Mouse (Mus musculus) embryonic facial prominence, embryonic 15.5 days (tissue): ENCODE data around the gene Ndufa8. TPM values are rescaled to one million over a fixed set of nuclear protein-coding genes. Genes with fewer than 3 reads are reported as not detected.

Source experiments
- ATAC-seq: fragments of 200-750 bp; cut with Nextera tagmentation; 2 replicates; pipeline ENCODE4 v1.8.0; 2017; ENCODE audit warnings: low read depth, moderate TSS enrichment; ENCODE audit not compliant: insufficient number of reproducible peaks, low FRiP score, low TSS enrichment
- H3K27ac ChIP-seq: fragments of 300-500 bp; sonication (generic); replicated peaks from 2 replicates; pipeline ENCODE4 v1.5.1; 2015; ENCODE audit warnings: mild to moderate bottlenecking, inconsistent platforms
- H3K27me3 ChIP-seq: fragments of 300-500 bp; sonication (generic); 2 replicates; pipeline ENCODE4 v1.6.1; 2015; ENCODE audit warnings: inconsistent platforms
- H3K36me3 ChIP-seq: fragments of 300-500 bp; sonication (generic); 2 replicates; pipeline ENCODE4 v1.6.1; 2015; ENCODE audit warnings: mild to moderate bottlenecking, inconsistent platforms
- H3K4me1 ChIP-seq: fragments of 300-500 bp; sonication (generic); 2 replicates; pipeline ENCODE4 v1.6.1; 2015; ENCODE audit warnings: inconsistent platforms
- H3K4me2 ChIP-seq: fragments of 300-500 bp; sonication (generic); replicated peaks from 2 replicates; pipeline ENCODE4 v1.6.1; 2015; ENCODE audit warnings: mild to moderate bottlenecking, inconsistent platforms
- H3K4me3 ChIP-seq: fragments of 300-500 bp; sonication (generic); replicated peaks from 2 replicates; pipeline ENCODE4 v1.5.1; 2015; ENCODE audit warnings: mild to moderate bottlenecking, inconsistent platforms
- H3K9ac ChIP-seq: fragments of 300-500 bp; sonication (generic); 2 replicates; pipeline ENCODE4 v1.6.1; 2015; ENCODE audit warnings: inconsistent platforms
- H3K9me3 ChIP-seq: fragments of 300-500 bp; sonication (generic); replicated peaks from 2 replicates; pipeline ENCODE4 v1.6.1; 2016; ENCODE audit warnings: inconsistent platforms
- WGBS: fragments of 180-500 bp; shearing (Covaris S2); methylation state at CpG from one replicate; pipeline ENCODE4 v1.1.7; 2015; 5-methylcytosine and 5-hydroxymethylcytosine counted together
- polyA plus RNA-seq: library from polyadenylated mRNA; unstranded; fragments of >200 nt; fragmentation: Nextera tagmentation; extraction: Ambion mirVana; gene quantifications from 2 replicates; pipeline ENCODE4 v1.2.1, GENCODE M21; 2015

The Ndufa8 gene
- polyA plus RNA-seq, 1 experiment from 2014 or later = 216 TPM

- no peak overlapping the region for H3K9ac ChIP-seq
- no peak overlapping the region for H3K4me3 ChIP-seq
- H3K36me3 ChIP-seq = no peaks in the 10 kb centered on the region
- no peak overlapping the region for H3K4me2 ChIP-seq
- WGBS = 17% methylated on average over 9 of the region's 9 CpGs
- no peak for ATAC-seq
- H3K27ac ChIP-seq = no peak overlapping the region
- no peaks in the 10 kb centered on the region for H3K9me3 ChIP-seq
- peaks cover 47% of the 10 kb centered on the region for H3K4me1 ChIP-seq
- 0 out of 2 replicates have a peak, but pooled peaks cover 2% of the 10 kb centered on the region for H3K27me3 ChIP-seq
Observed at GRCm38 (mm10) chr2:36081446-36081845, 32.2 kb upstream of the Ndufa8 start.

GRCm38 (mm10) chr2:36077160-36077761, 28.1 kb upstream of the Ndufa8 start:
- 0 out of 2 replicates have a peak, but pooled peaks cover 3% of the 10 kb centered on the region for H3K27me3 ChIP-seq
- no peak overlapping the region for H3K27ac ChIP-seq
- H3K4me3 ChIP-seq = no peak overlapping the region
- peaks cover 25% of the 10 kb centered on the region; the same call in 1 of the 2 replicates for H3K4me1 ChIP-seq
- H3K9ac ChIP-seq = no peak overlapping the region
- ATAC-seq = no peak
- 18% methylated on average over 11 of the region's 11 CpGs for whole genome bisulfite sequencing
- no peaks in the 10 kb centered on the region for H3K36me3 ChIP-seq
- H3K9me3 ChIP-seq = no peaks in the 10 kb centered on the region
- peak overlapping the region; percentile 24; the same call in 1 of the 2 replicates for H3K4me2 ChIP-seq

- whole genome bisulfite sequencing = 90% methylated on average over 5 of the region's 5 CpGs
- peaks cover 20% of the 10 kb centered on the region; the same call in 1 of the 2 replicates for H3K4me1 ChIP-seq
- H3K4me3 ChIP-seq = no peak overlapping the region
- no peaks in the 10 kb centered on the region for H3K36me3 ChIP-seq
- no peaks in the 10 kb centered on the region for H3K9me3 ChIP-seq
- no peak for ATAC-seq
- H3K27ac ChIP-seq = no peak overlapping the region
- H3K4me2 ChIP-seq = no peak overlapping the region
- no peak overlapping the region for H3K9ac ChIP-seq
- H3K27me3 ChIP-seq = 0 out of 2 replicates have a peak, but pooled peaks cover 3% of the 10 kb centered on the region
Observed at GRCm38 (mm10) chr2:36075210-36075609, 26.0 kb upstream of the Ndufa8 start.

- Histone ChIP-seq H3K9ac (no peak overlapping the region), H3K36me3 (no peaks in the 10 kb centered on the region), H3K4me3 (no peak overlapping the region), H3K4me1 (peaks cover 14% of the 10 kb centered on the region; the same call in 1 of the 2 replicates), H3K9me3 (no peaks in the 10 kb centered on the region), H3K27ac (no peak overlapping the region), H3K4me2 (no peak overlapping the region), H3K27me3 (0 out of 2 replicates have a peak, but pooled peaks cover 3% of the 10 kb centered on the region)
- no peak for ATAC-seq
- 51% methylated on average over 3 of the region's 3 CpGs for WGBS
Observed at GRCm38 (mm10) chr2:36073781-36074180, 24.6 kb upstream of the Ndufa8 start.

GRCm38 (mm10) chr2:36071660-36072305, 22.6 kb upstream of the Ndufa8 start:
- 73% methylated on average over 8 of the region's 8 CpGs for WGBS
- no peak overlapping the region for H3K4me3 ChIP-seq
- H3K27ac ChIP-seq = no peak overlapping the region
- no peak for ATAC-seq
- 0 out of 2 replicates have a peak, but pooled peaks cover 3% of the 10 kb centered on the region for H3K27me3 ChIP-seq
- H3K36me3 ChIP-seq = no peaks in the 10 kb centered on the region
- H3K9me3 ChIP-seq = no peaks in the 10 kb centered on the region
- H3K4me2 ChIP-seq = no peak overlapping the region
- no peaks in the 10 kb centered on the region for H3K4me1 ChIP-seq
- H3K9ac ChIP-seq = no peak overlapping the region

GRCm38 (mm10) chr2:36067132-36067531, 17.9 kb upstream of the Ndufa8 start:
- Histone ChIP-seq H3K9ac (no peak overlapping the region), H3K4me3 (no peak overlapping the region), H3K9me3 (no peaks in the 10 kb centered on the region), H3K36me3 (no peaks in the 10 kb centered on the region), H3K27me3 (no peaks in the 10 kb centered on the region), H3K4me2 (no peak overlapping the region), H3K4me1 (no peaks in the 10 kb centered on the region), H3K27ac (no peak overlapping the region)
- 34% methylated on average over 9 of the region's 9 CpGs for WGBS
- ATAC-seq = no peak

GRCm38 (mm10) chr2:36061409-36061808, 12.2 kb upstream of the Ndufa8 start:
- Histone ChIP-seq H3K27ac (no peak overlapping the region), H3K4me2 (no peak overlapping the region)

GRCm38 (mm10) chr2:36056248-36056647, 7.0 kb upstream of the Ndufa8 start:
- no peak overlapping the region for H3K4me2 ChIP-seq
- 6% methylated on average over 3 of the region's 3 CpGs for WGBS
- no peak for ATAC-seq
- no peak overlapping the region for H3K4me3 ChIP-seq
- no peak overlapping the region for H3K27ac ChIP-seq
- peaks cover 6% of the 10 kb centered on the region; the same call in 1 of the 2 replicates for H3K4me1 ChIP-seq
- H3K9ac ChIP-seq = no peak overlapping the region
- no peaks in the 10 kb centered on the region for H3K9me3 ChIP-seq
- no peaks in the 10 kb centered on the region for H3K36me3 ChIP-seq
- no peaks in the 10 kb centered on the region for H3K27me3 ChIP-seq

More at GRCm38 (mm10) chr2:36061409-36061808, 12.2 kb upstream of the Ndufa8 start:
- H3K9ac ChIP-seq = no peak overlapping the region
- no peaks in the 10 kb centered on the region for H3K9me3 ChIP-seq
- no peaks in the 10 kb centered on the region for H3K4me1 ChIP-seq
- no peak for ATAC-seq
- 61% methylated on average over 5 of the region's 5 CpGs for WGBS
- H3K27me3 ChIP-seq = no peaks in the 10 kb centered on the region
- no peaks in the 10 kb centered on the region for H3K36me3 ChIP-seq
- H3K4me3 ChIP-seq = no peak overlapping the region

- no peak overlapping the region for H3K9ac ChIP-seq
- H3K27me3 ChIP-seq = no peaks in the 10 kb centered on the region
- no peaks in the 10 kb centered on the region for H3K36me3 ChIP-seq
- H3K9me3 ChIP-seq = no peaks in the 10 kb centered on the region
- no peak overlapping the region for H3K4me3 ChIP-seq
- H3K27ac ChIP-seq = no peak overlapping the region
- peaks cover 14% of the 10 kb centered on the region for H3K4me1 ChIP-seq
- no peak overlapping the region for H3K4me2 ChIP-seq
- no peak for ATAC-seq
- WGBS = 49% methylated on average over 3 of the region's 3 CpGs
Observed at GRCm38 (mm10) chr2:36053249-36053648, 4.0 kb upstream of the Ndufa8 start.

- Histone ChIP-seq H3K4me2 (peak overlapping the region; percentile 65), H3K4me1 (peaks cover 19% of the 10 kb centered on the region), H3K36me3 (no peaks in the 10 kb centered on the region), H3K27ac (no peak overlapping the region), H3K4me3 (peak overlapping the region; percentile 75), H3K27me3 (no peaks in the 10 kb centered on the region), H3K9me3 (no peaks in the 10 kb centered on the region), H3K9ac (no peak overlapping the region)
- WGBS = 44% methylated on average over 10 of the region's 10 CpGs
- ATAC-seq = no peak
Observed at GRCm38 (mm10) chr2:36049567-36049954, 355 bp upstream of the Ndufa8 start.

GRCm38 (mm10) chr2:36048164-36048563, 1.0 kb downstream of the Ndufa8 start:
- no peak overlapping the region for H3K27ac ChIP-seq
- H3K4me1 ChIP-seq = peaks cover 16% of the 10 kb centered on the region
- H3K9ac ChIP-seq = peak overlapping the region; percentile 88
- 64% methylated on average over 8 of the region's 8 CpGs for WGBS
- H3K36me3 ChIP-seq = peaks cover 12% of the 10 kb centered on the region
- H3K4me2 ChIP-seq = peak overlapping the region; percentile 65
- H3K27me3 ChIP-seq = no peaks in the 10 kb centered on the region
- peak overlapping the region; percentile 75 for H3K4me3 ChIP-seq
- no peak for ATAC-seq
- no peaks in the 10 kb centered on the region for H3K9me3 ChIP-seq
